Comparison of ENCODE assay signal across 8 mouse cellular contexts in the genomic region with DNA sequence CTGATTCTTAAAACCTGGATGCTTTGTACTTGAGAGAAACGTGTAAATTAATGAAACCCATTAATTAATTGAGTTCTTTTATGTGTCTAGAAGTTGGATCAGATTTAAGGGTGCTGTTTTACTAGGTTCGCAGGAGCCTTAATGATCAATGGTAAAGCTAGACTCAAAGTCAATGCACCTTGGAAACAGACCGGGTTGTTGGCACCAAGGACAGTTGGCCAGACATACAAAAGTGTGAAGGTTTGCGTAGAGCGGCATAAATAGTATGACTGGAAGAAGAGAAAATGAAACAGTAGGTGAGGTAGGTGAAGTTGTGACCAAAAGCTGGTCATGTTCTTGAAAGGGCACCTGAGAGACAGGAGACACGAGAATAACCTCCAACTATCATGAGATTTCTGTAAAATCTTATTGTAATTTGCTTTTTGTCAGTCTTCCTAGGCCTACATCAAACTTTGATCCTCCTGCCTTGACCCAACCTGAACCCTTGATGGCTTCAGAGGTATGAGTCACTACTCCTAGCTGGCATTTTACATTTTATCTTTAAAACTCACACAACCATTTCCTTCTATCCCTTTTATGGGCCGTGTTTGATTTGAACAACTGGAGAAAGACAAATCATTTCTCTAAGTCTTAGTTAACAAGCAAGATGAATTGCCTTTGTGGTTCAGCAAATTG. TPM values are rescaled to one million over a fixed set of nuclear protein-coding genes. Genes with fewer than 3 reads are reported as not detected.
DNase-seq lines count a peak whose midpoint lies in the region; ATAC-seq and TF ChIP-seq lines count a peak whose summit lies in the region.

No protein-coding gene starts in this region.

- H3K36me3 ChIP-seq in kidney, embryonic 14.5 days (ENCODE audit: control insufficient read depth, insufficient read depth, low read length) = no peaks in the 10 kb centered on the region
- H3K36me3 ChIP-seq in embryonic facial prominence, embryonic 12.5 days = no peaks in the 10 kb centered on the region
- no peaks in the 10 kb centered on the region for H3K36me3 ChIP-seq in midbrain, postnatal 0 days (ENCODE audit: insufficient read depth, low read length)

- no peaks in the 10 kb centered on the region for H3K27me3 ChIP-seq in kidney, embryonic 14.5 days (ENCODE audit: control insufficient read depth, insufficient read depth, low read length)
- no peaks in the 10 kb centered on the region for H3K27me3 ChIP-seq in embryonic facial prominence, embryonic 12.5 days
- no peaks in the 10 kb centered on the region for H3K27me3 ChIP-seq in midbrain, postnatal 0 days (ENCODE audit: insufficient read depth, low read length)

- H3K4me3 ChIP-seq in kidney, embryonic 14.5 days (ENCODE audit: low read length) = peak overlapping the region; percentile 91
- H3K4me3 ChIP-seq in embryonic facial prominence, embryonic 12.5 days = peak overlapping the region; percentile 93
- peak overlapping the region; percentile 94 for H3K4me3 ChIP-seq in midbrain, postnatal 0 days (ENCODE audit: low read depth, low read length)

- peak overlapping the region; percentile 94; the same call in 1 of the 2 replicates for H3K9ac ChIP-seq in kidney, embryonic 14.5 days (ENCODE audit: low read depth, low read length)
- H3K9ac ChIP-seq in embryonic facial prominence, embryonic 12.5 days = peak overlapping the region; percentile 90
- no peak overlapping the region for H3K9ac ChIP-seq in midbrain, postnatal 0 days (replicated peaks; ENCODE audit: low read length, poor library complexity, severe bottlenecking)

- DNase-seq in kidney, postnatal 4 days = no peak
- peak; percentile 54 for DNase-seq in induced T-regulatory cell, adult 2 months (ENCODE audit: low read depth)
- no peak for DNase-seq in midbrain, postnatal 0 days (ENCODE audit: low spot score)
- no peak for DNase-seq in ovary, postnatal 10 days (ENCODE audit: low spot score)
- DNase-seq in layer of hippocampus, adult 9-11 months = no peak
- no peak for DNase-seq in left cerebral cortex, adult 9 months (ENCODE audit: low spot score in 2 of 2)

- H3K27ac ChIP-seq in kidney, embryonic 14.5 days (ENCODE audit: low read depth, low read length) = no peak overlapping the region; the same call in 1 of the 2 replicates
- peak overlapping the region; percentile 98; the same call in 1 of the 2 replicates for H3K27ac ChIP-seq in embryonic facial prominence, embryonic 12.5 days
- H3K27ac ChIP-seq in midbrain, postnatal 0 days (ENCODE audit: low read depth, low read length) = no peak overlapping the region

- no peaks in the 10 kb centered on the region for H3K9me3 ChIP-seq in kidney, embryonic 14.5 days (ENCODE audit: control insufficient read depth, low read length)
- no peaks in the 10 kb centered on the region for H3K9me3 ChIP-seq in embryonic facial prominence, embryonic 12.5 days
- H3K9me3 ChIP-seq in midbrain, postnatal 0 days (ENCODE audit: low read length) = no peaks in the 10 kb centered on the region

- no peak for ATAC-seq in kidney, embryonic 14.5 days (ENCODE audit: low FRiP score, low TSS enrichment)
- ATAC-seq in embryonic facial prominence, embryonic 12.5 days (ENCODE audit: insufficient number of reproducible peaks, insufficient read depth, low FRiP score, low TSS enrichment) = no peak
- no peak for ATAC-seq in midbrain, postnatal 0 days (ENCODE audit: low FRiP score)

- peaks cover 5% of the 10 kb centered on the region; the same call in 1 of the 2 replicates for H3K4me1 ChIP-seq in kidney, embryonic 14.5 days (ENCODE audit: control insufficient read depth, insufficient read depth, low read length)
- peaks cover 6% of the 10 kb centered on the region; the same call in 1 of the 2 replicates for H3K4me1 ChIP-seq in embryonic facial prominence, embryonic 12.5 days
- peaks cover 6% of the 10 kb centered on the region for H3K4me1 ChIP-seq in midbrain, postnatal 0 days (ENCODE audit: insufficient read depth, low read length)

- 76% methylated on average over 7 of the region's 7 CpGs for WGBS in kidney, embryonic 14.5 days
- WGBS in embryonic facial prominence, embryonic 12.5 days = 82% methylated on average over 7 of the region's 7 CpGs
- WGBS in midbrain, postnatal 0 days = 80% methylated on average over 7 of the region's 7 CpGs

- peak overlapping the region; percentile 78 for H3K4me2 ChIP-seq in kidney, embryonic 14.5 days (replicated peaks; ENCODE audit: low read depth, low read length)
- peak overlapping the region; percentile 71 for H3K4me2 ChIP-seq in embryonic facial prominence, embryonic 12.5 days (replicated peaks)
- peak overlapping the region; percentile 71 for H3K4me2 ChIP-seq in midbrain, postnatal 0 days (ENCODE audit: low read depth, low read length, poor library complexity, severe bottlenecking)

- no peak for TF ChIP-seq CTCF in midbrain, postnatal 0 days (IDR thresholded peaks at IDR 0.05)

RNA-seq across cellular contexts. Expression of gene Smchd1, which starts 1.3 kb away (rescaled TPM):
- 116 and 118 TPM in 2 replicates for polyA plus RNA-seq in kidney, embryonic 14.5 days (2014; fragmentation: Nextera tagmentation; extraction: Ambion mirVana)
- 84.2 and 84.9 TPM in 2 replicates for polyA plus RNA-seq in embryonic facial prominence, embryonic 12.5 days (2016; fragmentation: Nextera tagmentation; extraction: Ambion mirVana)
- total RNA-seq in midbrain, postnatal 0 days (2014; rRNA removed) = 40.2 and 58.7 TPM in 2 replicates
- 30.2 and 33.4 TPM in 2 replicates for polyA plus RNA-seq in midbrain, postnatal 0 days (2015; fragmentation: Nextera tagmentation; extraction: Ambion mirVana)

RNA-seq across cellular contexts. Expression of gene Gm4707, which starts 16.8 kb away (rescaled TPM):
- 3.8 and 4.8 TPM in 2 replicates for polyA plus RNA-seq in kidney, embryonic 14.5 days (2014; fragmentation: Nextera tagmentation; extraction: Ambion mirVana)
- 5.3 and 6.4 TPM in 2 replicates for polyA plus RNA-seq in embryonic facial prominence, embryonic 12.5 days (2016; fragmentation: Nextera tagmentation; extraction: Ambion mirVana)
- total RNA-seq in midbrain, postnatal 0 days (2014; rRNA removed) = 9.1 and 40.7 TPM in 2 replicates
- polyA plus RNA-seq in midbrain, postnatal 0 days (2015; fragmentation: Nextera tagmentation; extraction: Ambion mirVana) = 1.2 and 2.4 TPM in 2 replicates

RNA-seq across cellular contexts. Expression of gene Ndc80, which starts 50.2 kb away (rescaled TPM):
- polyA plus RNA-seq in kidney, embryonic 14.5 days (2014; fragmentation: Nextera tagmentation; extraction: Ambion mirVana) = 56.6 and 57.1 TPM in 2 replicates
- 45.0 and 49.5 TPM in 2 replicates for polyA plus RNA-seq in embryonic facial prominence, embryonic 12.5 days (2016; fragmentation: Nextera tagmentation; extraction: Ambion mirVana)
- total RNA-seq in midbrain, postnatal 0 days (2014; rRNA removed) = 0.44 and 0.80 TPM in 2 replicates
- 2.8 and 3.3 TPM in 2 replicates for polyA plus RNA-seq in midbrain, postnatal 0 days (2015; fragmentation: Nextera tagmentation; extraction: Ambion mirVana)

Comparison
In these comparisons a context has a peak if more than half of its experiments do, and no peak if none do; other contexts are left out.
1. RNA of gene Ndc80, which starts 50.2 kb away (polyA plus RNA-seq): 56.6 to 57.1 TPM in kidney, embryonic 14.5 days and 45.0 to 49.5 TPM in embryonic facial prominence, embryonic 12.5 days; 2.8 to 3.3 TPM in midbrain, postnatal 0 days; every median in the first group is over 10 times any median in the second.
2. Peak in every context shown above with its lines, with median percentiles within 50 percentile points of each other: H3K4me2 ChIP-seq and H3K4me3 ChIP-seq.